Mouse (Mus musculus) hematopoietic stem cell, adult 5-6 weeks (primary cell): ENCODE data around the gene Hyal1. TPM values are rescaled to one million over a fixed set of nuclear protein-coding genes. Genes with fewer than 3 reads are reported as not detected.

Experiments
- ATAC-seq, 2 experiments: fragments of 125-278 bp in 1 of 2; replicated peaks in 1 of 2; 2 replicates each; pipeline ENCODE4 v1.8.0; 2016 to 2017; ENCODE audit warnings: inconsistent platforms in 2 of 2, mild to moderate bottlenecking in 2 of 2, moderate number of reproducible peaks in 2 of 2, low read depth in 1 of 2, moderate TSS enrichment in 1 of 2; ENCODE audit not compliant: low FRiP score in 2 of 2, poor library complexity in 2 of 2, severe bottlenecking in 2 of 2, insufficient read depth in 1 of 2, low TSS enrichment in 1 of 2
- total RNA-seq: library from RNA; stranded (forward); fragments of 172-1452, 232-1000 nt; gene quantifications from 2 replicates; pipeline ENCODE4 v1.2.3, GENCODE M21; 2017

The Hyal1 gene
- total RNA-seq, 1 experiment from 2014 or later: 5.2 TPM

- no peak for ATAC-seq
Measured at GRCm38 (mm10) chr9:107603251-107603650, 26.5 kb downstream of the Hyal1 start.

- ATAC-seq: no peak
Measured at GRCm38 (mm10) chr9:107605041-107605661, 28.4 kb downstream of the Hyal1 start.

- ATAC-seq: no peak
Measured at GRCm38 (mm10) chr9:107606591-107606990, 29.9 kb downstream of the Hyal1 start.

- ATAC-seq: no peak
Measured at GRCm38 (mm10) chr9:107607036-107607435, 30.3 kb downstream of the Hyal1 start.

GRCm38 (mm10) chr9:107607653-107608245 is 31.0 kb downstream of the Hyal1 start:
- ATAC-seq: no peak

- ATAC-seq: no peak
Measured at GRCm38 (mm10) chr9:107608741-107609432, 32.2 kb downstream of the Hyal1 start, which contains the start of gene Sema3b. Gene Sema3b (minus strand): TSS chr9:107609229.

- no peak for ATAC-seq
Measured at GRCm38 (mm10) chr9:107609433-107609830, 32.7 kb downstream of the Hyal1 start.

GRCm38 (mm10) chr9:107611456-107612190 is 34.9 kb downstream of the Hyal1 start:
- ATAC-seq: 0 out of 4 replicates have a peak, but pooled peaks have one; percentile 6 to 14

- ATAC-seq: peak; percentile 85 to 92
Measured at GRCm38 (mm10) chr9:107612191-107612944, 35.6 kb downstream of the Hyal1 start.

- no peak for ATAC-seq
Measured at GRCm38 (mm10) chr9:107612945-107613569, 36.3 kb downstream of the Hyal1 start.

GRCm38 (mm10) chr9:107615035-107615434 is 38.3 kb downstream of the Hyal1 start:
- ATAC-seq: no peak

- no peak for ATAC-seq
Measured at GRCm38 (mm10) chr9:107617461-107617860, 40.7 kb downstream of the Hyal1 start.

GRCm38 (mm10) chr9:107618098-107618497 is 41.4 kb downstream of the Hyal1 start:
- no peak for ATAC-seq

- no peak for ATAC-seq
Measured at GRCm38 (mm10) chr9:107618778-107619545, 42.2 kb downstream of the Hyal1 start.

GRCm38 (mm10) chr9:107619546-107619879 is 42.8 kb downstream of the Hyal1 start:
- no peak for ATAC-seq

GRCm38 (mm10) chr9:107620954-107621353 is 44.2 kb downstream of the Hyal1 start:
- no peak for ATAC-seq
